Mouse (Mus musculus): ENCODE measurements around the gene Ankra2. TPM values are rescaled to one million over a fixed set of nuclear protein-coding genes. Genes with fewer than 3 reads are reported as not detected.

The Ankra2 gene
- polyA plus RNA-seq, 1 experiment: 7.5 TPM

GRCm38 (mm10) chr13:98241531-98242282 is 21.2 kb upstream of the Ankra2 start:
- TF ChIP-seq CTCF (IDR thresholded peaks at IDR 0.05; ENCODE audit: extremely low read depth, insufficient read depth, insufficient read length, insufficient replicate concordance): no peak
- H3K27ac ChIP-seq (ENCODE audit: insufficient read depth, low read length): no peak overlapping the region
- WGBS: 65% methylated on average over 9 of the region's 9 CpGs

GRCm38 (mm10) chr13:98244571-98245350 is 18.1 kb upstream of the Ankra2 start:
- Histone ChIP-seq H3K4me1 (ENCODE audit: control insufficient read depth, insufficient read depth, insufficient read length) (no peaks in the 10 kb centered on the region), H3K27me3 (ENCODE audit: control insufficient read depth, insufficient read depth, low read length) (no peaks in the 10 kb centered on the region), H3K4me3 (ENCODE audit: extremely low read depth, insufficient read depth, insufficient read length) (no peak overlapping the region), H3K27ac (ENCODE audit: insufficient read depth, low read length) (no peak overlapping the region), H3K36me3 (ENCODE audit: control insufficient read depth, insufficient read depth, low read length) (peaks cover 15% of the 10 kb centered on the region)
- no peak for DNase-seq (ENCODE audit: low read depth in 1 of 2, low spot score in 2 of 2)
- TF ChIP-seq CTCF (IDR thresholded peaks at IDR 0.05; ENCODE audit: extremely low read depth, insufficient read depth, insufficient read length, insufficient replicate concordance) (no peak), POLR2A (IDR thresholded peaks at IDR 0.05; ENCODE audit: low read depth, low read length) (no peak)
- 82% methylated on average over 5 of the region's 5 CpGs for WGBS

More at GRCm38 (mm10) chr13:98241531-98242282, 21.2 kb upstream of the Ankra2 start:
- no peaks in the 10 kb centered on the region for H3K27me3 ChIP-seq (ENCODE audit: control insufficient read depth, insufficient read depth, low read length)
- H3K4me1 ChIP-seq (ENCODE audit: control insufficient read depth, insufficient read depth, insufficient read length): no peaks in the 10 kb centered on the region
- DNase-seq (ENCODE audit: low read depth in 1 of 2, low spot score in 2 of 2): no peak
- H3K36me3 ChIP-seq (ENCODE audit: control insufficient read depth, insufficient read depth, low read length): no peaks in the 10 kb centered on the region
- H3K4me3 ChIP-seq (ENCODE audit: extremely low read depth, insufficient read depth, insufficient read length): no peak overlapping the region

GRCm38 (mm10) chr13:98245386-98245785 is 17.5 kb upstream of the Ankra2 start:
- H3K27ac ChIP-seq (ENCODE audit: insufficient read depth, low read length): no peak overlapping the region
- TF ChIP-seq POLR2A (IDR thresholded peaks at IDR 0.05; ENCODE audit: low read depth, low read length) (no peak), CTCF (IDR thresholded peaks at IDR 0.05; ENCODE audit: extremely low read depth, insufficient read depth, insufficient read length, insufficient replicate concordance) (no peak)
- peaks cover 18% of the 10 kb centered on the region for H3K36me3 ChIP-seq (ENCODE audit: control insufficient read depth, insufficient read depth, low read length)
- DNase-seq (ENCODE audit: low read depth in 1 of 2, low spot score in 2 of 2): no peak
- 76% methylated on average over 7 of the region's 7 CpGs for WGBS
- no peak overlapping the region for H3K4me3 ChIP-seq (ENCODE audit: extremely low read depth, insufficient read depth, insufficient read length)
- H3K4me1 ChIP-seq (ENCODE audit: control insufficient read depth, insufficient read depth, insufficient read length): no peaks in the 10 kb centered on the region
- H3K27me3 ChIP-seq (ENCODE audit: control insufficient read depth, insufficient read depth, low read length): no peaks in the 10 kb centered on the region

- H3K4me1 ChIP-seq (ENCODE audit: control insufficient read depth, insufficient read depth, insufficient read length): no peaks in the 10 kb centered on the region
- no peak for DNase-seq (ENCODE audit: low read depth in 1 of 2, low spot score in 2 of 2)
- no peak overlapping the region for H3K27ac ChIP-seq (ENCODE audit: insufficient read depth, low read length)
- WGBS: 93% methylated on average over 10 of the region's 10 CpGs
- H3K36me3 ChIP-seq (ENCODE audit: control insufficient read depth, insufficient read depth, low read length): peaks cover 45% of the 10 kb centered on the region
- H3K4me3 ChIP-seq (ENCODE audit: extremely low read depth, insufficient read depth, insufficient read length): no peak overlapping the region
- TF ChIP-seq POLR2A (IDR thresholded peaks at IDR 0.05; ENCODE audit: low read depth, low read length) (no peak), CTCF (IDR thresholded peaks at IDR 0.05; ENCODE audit: extremely low read depth, insufficient read depth, insufficient read length, insufficient replicate concordance) (no peak)
- H3K27me3 ChIP-seq (ENCODE audit: control insufficient read depth, insufficient read depth, low read length): no peaks in the 10 kb centered on the region
Measured at GRCm38 (mm10) chr13:98249594-98249993, 13.3 kb upstream of the Ankra2 start.

- Histone ChIP-seq H3K27me3 (ENCODE audit: control insufficient read depth, insufficient read depth, low read length) (no peaks in the 10 kb centered on the region), H3K4me3 (ENCODE audit: extremely low read depth, insufficient read depth, insufficient read length) (no peak overlapping the region), H3K4me1 (ENCODE audit: control insufficient read depth, insufficient read depth, insufficient read length) (no peaks in the 10 kb centered on the region), H3K27ac (ENCODE audit: insufficient read depth, low read length) (no peak overlapping the region), H3K36me3 (ENCODE audit: control insufficient read depth, insufficient read depth, low read length) (peaks cover 50% of the 10 kb centered on the region)
- TF ChIP-seq POLR2A (IDR thresholded peaks at IDR 0.05; ENCODE audit: low read depth, low read length): no peak
- no peak for TF ChIP-seq CTCF (IDR thresholded peaks at IDR 0.05; ENCODE audit: extremely low read depth, insufficient read depth, insufficient read length, insufficient replicate concordance)
- WGBS: 90% methylated on average over 9 of the region's 9 CpGs
- DNase-seq (ENCODE audit: low read depth in 1 of 2, low spot score in 2 of 2): no peak
Measured at GRCm38 (mm10) chr13:98254921-98255320, 8.0 kb upstream of the Ankra2 start.

- Histone ChIP-seq H3K4me3 (ENCODE audit: extremely low read depth, insufficient read depth, insufficient read length) (peak overlapping the region; percentile 99), H3K4me1 (ENCODE audit: control insufficient read depth, insufficient read depth, insufficient read length) (peaks cover 3% of the 10 kb centered on the region; the same call in 1 of the 2 replicates), H3K27ac (ENCODE audit: insufficient read depth, low read length) (peak overlapping the region; percentile 81), H3K27me3 (ENCODE audit: control insufficient read depth, insufficient read depth, low read length) (no peaks in the 10 kb centered on the region), H3K36me3 (ENCODE audit: control insufficient read depth, insufficient read depth, low read length) (peaks cover 11% of the 10 kb centered on the region)
- under 1% methylated on average over 16 of the region's 16 CpGs for WGBS
- DNase-seq (ENCODE audit: low read depth in 1 of 2, low spot score in 2 of 2): no peak
- TF ChIP-seq CTCF (IDR thresholded peaks at IDR 0.05; ENCODE audit: extremely low read depth, insufficient read depth, insufficient read length, insufficient replicate concordance): no peak
- TF ChIP-seq POLR2A (IDR thresholded peaks at IDR 0.05; ENCODE audit: low read depth, low read length): no peak
Measured at GRCm38 (mm10) chr13:98263458-98263987, 649 bp downstream of the Ankra2 start.
